Mouse (Mus musculus) NIH3T3 (cell line): Measurements from ENCODE around the gene Arx.

Experiments used
- DNase-seq: peaks from one replicate; pipeline ENCODE4 v3.0.0-alpha.2; 2012; ENCODE audit warnings: low read depth

Arx gene

GRCm38 (mm10) chrX:93286291-93286893 lies at the start of gene Arx:
TSS of gene Arx (plus strand) at chrX:93286445.
- no peak for DNase-seq

- no peak for DNase-seq
These were observed 34.9 kb upstream of the Arx start for GRCm38 (mm10) chrX:93251329-93251728.

- DNase-seq: no peak
These were observed 10.6 kb upstream of the Arx start for GRCm38 (mm10) chrX:93275689-93276088.

- no peak for DNase-seq
These were observed 6.3 kb upstream of the Arx start for GRCm38 (mm10) chrX:93279940-93280339.

DNA sequence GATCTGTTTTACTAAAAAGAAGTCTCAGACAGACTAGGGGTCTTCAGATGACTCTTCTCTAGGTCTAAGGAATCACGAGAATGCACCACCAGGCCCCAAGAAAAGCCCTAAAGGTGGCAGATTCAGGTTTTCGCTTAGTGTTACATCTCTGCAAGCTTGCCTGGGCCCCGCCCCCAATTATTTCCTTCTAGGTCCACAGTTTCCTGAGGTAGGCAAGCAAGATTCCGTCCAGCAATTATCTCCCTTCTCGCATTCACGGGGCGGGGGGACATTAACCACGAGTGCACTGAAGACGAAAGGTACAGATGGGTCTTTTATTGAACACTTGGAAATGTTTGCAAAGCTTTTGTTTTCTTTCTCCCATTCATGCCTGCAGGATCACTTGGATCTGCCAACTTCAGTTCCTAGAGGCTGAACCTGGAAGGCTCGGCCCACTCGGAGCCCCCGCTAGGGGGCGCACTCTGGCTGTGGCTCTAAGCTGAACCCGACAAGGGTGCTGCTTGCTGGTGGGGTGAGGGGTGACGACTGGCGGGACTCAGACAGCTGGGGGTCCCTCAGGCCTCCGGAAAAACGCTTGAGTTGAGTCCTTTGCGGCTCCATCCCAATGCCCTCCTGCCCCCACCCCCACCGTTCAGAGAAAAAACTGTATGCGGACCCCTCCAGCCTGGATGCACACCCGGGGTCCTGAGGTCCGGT lies 5.1 kb upstream of the Arx start:
- peak; percentile 70 for DNase-seq

DNA sequence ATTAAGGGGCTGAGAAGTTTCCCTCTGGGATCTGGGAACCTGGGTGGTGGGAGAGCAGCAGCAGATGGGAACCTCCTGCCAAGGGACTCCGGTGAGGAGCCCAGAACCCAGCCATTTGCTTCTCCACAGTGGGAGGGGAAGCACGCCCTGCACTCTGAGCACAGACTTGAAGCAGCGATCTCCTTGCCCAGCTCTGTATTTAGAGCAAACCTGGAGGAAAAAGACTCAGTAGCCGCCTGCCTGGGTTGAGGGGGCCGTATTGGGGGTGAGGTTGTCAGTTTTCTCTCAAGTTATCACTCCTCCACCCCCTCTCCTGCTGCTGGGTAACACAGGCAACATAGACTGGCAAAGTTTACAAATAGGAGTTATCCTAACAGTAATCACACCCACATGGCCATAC lies 4.5 kb upstream of the Arx start:
- no peak for DNase-seq

GRCm38 (mm10) chrX:93285091-93285490 lies 1.2 kb upstream of the Arx start:
- no peak for DNase-seq

GRCm38 (mm10) chrX:93288339-93288738 lies 2.1 kb downstream of the Arx start:
- no peak for DNase-seq

DNA sequence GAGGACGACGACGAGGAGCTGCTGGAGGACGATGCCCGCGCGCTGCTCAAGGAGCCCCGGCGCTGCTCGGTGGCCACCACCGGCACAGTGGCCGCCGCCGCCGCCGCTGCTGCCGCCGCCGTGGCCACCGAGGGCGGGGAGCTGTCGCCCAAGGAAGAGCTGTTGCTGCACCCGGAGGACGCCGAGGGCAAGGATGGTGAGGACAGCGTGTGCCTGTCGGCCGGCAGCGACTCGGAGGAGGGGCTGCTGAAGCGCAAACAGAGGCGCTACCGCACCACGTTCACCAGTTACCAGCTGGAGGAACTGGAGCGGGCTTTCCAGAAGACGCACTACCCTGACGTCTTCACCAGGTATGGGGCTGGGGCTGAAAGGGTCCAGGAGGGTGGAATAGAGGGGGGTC lies 2.8 kb downstream of the Arx start:
- DNase-seq: no peak

DNA sequence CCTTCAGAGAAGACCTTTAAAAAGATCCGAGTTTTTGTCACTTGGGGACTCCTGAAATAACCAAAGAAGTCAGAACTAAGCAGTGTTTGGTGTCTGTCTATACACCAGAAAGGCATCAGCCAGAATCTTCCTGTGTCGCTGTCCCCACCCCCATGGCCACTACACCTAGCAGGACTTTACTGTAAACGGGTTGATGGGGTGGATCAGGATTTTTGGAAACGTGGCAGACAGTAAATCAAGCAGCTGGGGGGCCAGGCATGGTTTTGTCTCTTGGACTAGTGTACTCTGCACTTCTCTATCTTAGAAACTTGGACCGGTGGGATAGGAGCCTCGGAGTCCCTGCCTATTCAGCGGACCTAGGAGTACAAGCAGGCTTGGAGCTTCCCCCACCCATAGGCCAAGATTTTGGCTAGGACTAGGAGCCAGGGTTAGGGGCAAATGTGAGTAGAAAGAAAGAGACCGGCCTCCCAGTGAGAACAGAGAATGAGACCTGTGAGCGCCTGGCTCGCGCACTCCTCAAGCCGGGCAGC lies 3.7 kb downstream of the Arx start:
- DNase-seq: no peak

GRCm38 (mm10) chrX:93292031-93292430 lies 5.8 kb downstream of the Arx start:
- DNase-seq: no peak

DNA sequence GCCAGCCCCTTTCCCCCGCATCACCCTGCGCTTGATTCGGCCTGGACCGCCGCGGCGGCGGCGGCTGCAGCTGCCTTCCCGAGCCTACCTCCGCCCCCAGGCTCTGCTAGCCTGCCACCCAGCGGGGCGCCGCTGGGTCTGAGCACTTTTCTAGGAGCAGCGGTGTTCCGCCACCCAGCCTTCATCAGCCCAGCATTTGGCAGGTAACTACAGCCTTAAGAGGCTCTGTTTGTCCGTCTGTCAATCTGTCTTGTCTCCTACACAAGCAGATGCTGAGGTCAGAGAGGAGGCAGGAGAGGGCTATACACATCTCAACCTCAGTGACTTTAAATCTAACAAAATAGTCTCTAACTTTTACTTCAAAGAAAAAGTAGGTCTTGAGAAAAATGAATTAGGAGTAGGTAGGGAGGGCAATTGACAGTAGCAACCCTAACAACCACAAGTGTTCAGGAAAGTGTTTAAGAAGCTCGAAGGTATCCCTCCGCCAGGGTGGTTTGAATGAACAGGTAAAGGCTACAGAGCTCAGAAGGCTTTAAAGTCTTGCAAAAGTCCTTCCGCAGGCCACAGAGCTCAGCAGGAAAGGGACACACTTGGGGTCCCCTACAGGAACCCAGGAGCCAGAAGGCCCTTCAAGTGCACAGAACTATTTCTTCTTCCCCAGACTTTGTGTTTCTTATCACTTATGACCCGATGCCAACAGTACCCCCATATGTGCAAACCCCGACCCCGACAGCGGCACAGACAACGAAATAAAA lies 8.7 kb downstream of the Arx start:
- DNase-seq: no peak

DNA sequence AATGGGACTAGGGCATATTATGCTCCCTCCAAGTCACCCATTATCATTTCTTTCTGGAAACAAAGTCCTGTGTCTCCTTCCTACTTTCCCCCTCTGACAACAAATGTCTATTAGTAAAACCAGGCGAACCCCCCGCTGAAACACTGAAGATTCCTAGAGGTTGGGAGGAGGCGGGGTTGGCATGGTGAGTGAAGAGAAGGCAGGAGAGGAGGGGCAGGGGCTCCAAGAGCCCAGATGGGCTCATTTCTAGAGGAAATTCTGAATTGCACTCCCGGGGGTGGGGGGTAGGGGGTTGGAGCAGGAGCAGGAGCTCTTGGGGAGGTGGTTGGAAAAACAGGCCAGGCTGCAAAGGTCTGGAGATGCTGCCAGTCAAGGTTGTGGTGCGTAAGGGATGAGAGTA lies 9.6 kb downstream of the Arx start:
- DNase-seq: no peak

DNA sequence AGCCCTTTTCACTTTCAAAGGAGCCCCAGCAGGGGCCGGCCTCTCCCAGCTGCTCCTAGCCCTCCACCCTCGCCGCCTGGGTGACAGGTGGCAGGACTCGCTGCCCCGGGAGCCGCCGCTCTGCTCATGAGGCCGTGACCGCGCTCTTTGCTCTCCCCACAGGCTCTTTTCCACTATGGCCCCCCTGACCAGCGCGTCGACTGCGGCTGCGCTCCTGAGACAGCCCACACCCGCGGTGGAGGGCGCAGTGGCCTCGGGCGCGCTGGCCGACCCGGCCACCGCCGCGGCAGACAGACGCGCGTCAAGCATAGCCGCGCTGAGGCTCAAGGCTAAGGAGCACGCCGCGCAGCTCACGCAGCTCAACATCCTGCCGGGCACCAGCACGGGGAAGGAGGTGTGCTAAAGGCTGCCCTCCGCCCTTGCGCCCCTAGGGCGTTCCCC lies 10.8 kb downstream of the Arx start:
- no peak for DNase-seq

GRCm38 (mm10) chrX:93299046-93299626 lies 12.9 kb downstream of the Arx start:
- DNase-seq: no peak

- no peak for DNase-seq
These were observed 13.5 kb downstream of the Arx start for GRCm38 (mm10) chrX:93299771-93300170.

DNA sequence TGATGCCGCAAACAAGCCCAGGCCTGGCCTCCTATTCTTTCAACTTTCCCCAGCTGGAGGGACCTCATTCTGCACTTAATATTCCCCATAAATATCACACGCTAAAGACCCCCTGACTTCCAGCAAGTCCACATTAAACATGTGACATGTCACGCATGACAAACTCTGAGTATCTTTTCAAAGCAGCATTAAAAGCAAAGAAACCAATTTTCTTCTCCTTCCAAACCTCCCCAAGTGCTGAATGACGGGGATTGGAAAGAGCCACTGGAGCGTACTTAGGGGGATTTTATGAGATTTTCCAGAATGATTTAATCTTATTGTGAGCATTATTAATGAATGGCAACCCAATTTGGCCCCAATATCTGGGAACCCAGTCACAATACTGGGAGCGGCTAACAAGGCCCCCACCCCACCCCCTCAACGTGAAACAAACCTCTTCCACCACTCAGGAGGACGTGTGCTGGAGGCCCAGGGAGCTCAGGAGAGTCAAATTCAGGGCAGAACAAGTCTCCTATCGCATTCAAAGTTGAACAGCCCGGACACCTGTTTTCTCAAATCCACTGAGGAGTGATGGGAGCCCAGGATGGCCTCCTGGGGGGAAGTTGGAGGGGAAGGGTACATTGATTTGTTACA lies 14.1 kb downstream of the Arx start:
- DNase-seq: no peak

- DNase-seq: no peak
These were observed 15.6 kb downstream of the Arx start for GRCm38 (mm10) chrX:93301798-93302197.

DNA sequence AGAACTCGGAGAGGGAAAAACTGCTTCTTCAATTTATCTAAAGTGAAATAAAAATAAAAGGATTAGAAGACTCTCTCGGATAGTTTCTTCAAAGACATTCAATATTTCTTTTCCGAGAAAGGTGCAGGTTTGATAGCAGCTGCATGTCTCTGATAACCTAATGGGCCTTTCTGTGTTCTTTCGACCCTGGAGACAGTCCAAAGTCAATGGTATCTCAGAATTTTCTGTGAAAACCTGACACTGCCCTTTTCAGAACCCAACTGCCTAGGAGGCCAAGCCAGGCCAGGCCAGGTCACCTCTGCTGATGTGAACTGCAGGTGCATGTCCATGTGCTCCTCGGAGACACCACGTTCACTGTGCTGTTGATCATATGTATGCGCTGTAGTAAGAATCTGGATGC lies 19.5 kb downstream of the Arx start:
- no peak for DNase-seq

GRCm38 (mm10) chrX:93317577-93317976 lies 31.3 kb downstream of the Arx start:
- no peak for DNase-seq

DNA sequence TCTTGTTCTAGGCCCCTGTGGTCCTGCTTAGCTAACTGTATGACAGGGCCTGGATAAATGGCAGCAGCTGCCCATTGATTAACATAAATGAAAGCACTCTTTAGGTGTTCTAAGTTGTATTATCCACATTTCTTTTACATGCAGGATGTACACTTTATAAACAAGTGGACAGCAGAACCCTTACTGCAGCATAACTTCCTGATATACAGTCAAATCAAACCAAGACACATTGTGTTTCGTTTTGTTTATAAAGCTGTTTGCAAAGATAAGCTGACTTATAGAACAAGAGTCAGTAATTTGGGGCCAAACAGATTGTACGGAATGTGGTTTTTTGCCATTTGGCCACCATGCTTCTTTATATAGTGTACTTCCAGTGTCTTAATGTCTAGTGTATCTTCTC lies 33.7 kb downstream of the Arx start:
- no peak for DNase-seq

DNA sequence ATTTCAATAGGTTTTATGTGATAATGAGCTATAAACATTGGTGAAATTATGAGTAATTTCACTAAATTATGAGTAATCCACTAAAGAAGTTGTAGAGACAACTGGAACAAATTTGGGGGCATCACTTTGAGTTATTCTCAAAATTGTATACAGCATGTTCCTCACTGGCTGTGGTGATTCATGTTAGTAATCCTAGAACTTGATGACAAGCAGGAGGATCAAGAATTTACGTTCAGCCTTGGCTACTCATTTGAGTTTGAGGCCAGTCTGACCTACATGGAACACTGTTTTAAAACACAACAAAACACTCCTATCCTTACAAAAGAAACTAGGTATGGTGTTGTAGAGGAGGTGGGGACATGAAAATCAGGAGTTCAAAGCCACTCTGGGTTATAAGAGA lies 35.1 kb downstream of the Arx start:
- DNase-seq: peak; percentile 75
